Mouse (Mus musculus) lung, postnatal 0 days (tissue): ENCODE data around the gene Rergl.

Experiments used
- CTCF ChIP-seq: IDR thresholded peaks from 2 replicates; pipeline ENCODE4 v1.5.1; 2016; ENCODE audit warnings: antibody characterized with exemption, mild to moderate bottlenecking
- EP300 ChIP-seq: IDR thresholded peaks from 2 replicates; pipeline ENCODE4 v1.6.1; 2016; ENCODE audit warnings: antibody characterized with exemption, mild to moderate bottlenecking, control low read depth

DNA sequence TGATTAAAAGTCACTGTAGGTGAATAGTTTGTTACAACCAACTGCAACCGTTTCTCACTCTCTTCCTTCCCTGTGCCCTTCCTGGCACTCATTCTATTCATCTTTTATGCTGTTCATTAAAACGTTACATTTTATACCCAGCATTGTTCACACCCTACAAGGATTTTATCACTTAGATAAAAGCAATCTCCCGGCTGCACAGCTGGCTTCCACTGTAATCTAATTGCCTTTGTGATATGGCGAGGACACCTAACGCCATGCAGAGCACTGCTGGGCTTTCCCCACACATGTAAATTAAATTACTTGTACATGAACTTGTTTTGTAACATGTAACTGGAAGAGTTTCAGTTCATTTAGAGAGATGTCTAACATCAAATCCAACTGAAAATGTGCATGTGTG lies 22.5 kb upstream of the Rergl start:
- TF ChIP-seq CTCF (no peak), EP300 (no peak)
